Mouse (Mus musculus) lung, embryonic 16.5 days (tissue): Measurements from ENCODE around the gene Gpr15. TPM values are rescaled to one million over a fixed set of nuclear protein-coding genes. Genes with fewer than 3 reads are reported as not detected.

Source experiments
- ATAC-seq: fragments of 200-750 bp; cut with Nextera tagmentation; 2 replicates; pipeline ENCODE4 v1.8.0; 2017; ENCODE audit warnings: low read depth, mild to moderate bottlenecking, moderate library complexity
- H3K27ac ChIP-seq: fragments of 300-500 bp; sonication (generic); 2 replicates; pipeline ENCODE4 v1.5.1; 2014; ENCODE audit warnings: mild to moderate bottlenecking, control low read depth, low read length
- H3K27me3 ChIP-seq: fragments of 300-500 bp; sonication (generic); 2 replicates; pipeline ENCODE4 v1.6.1; 2014; ENCODE audit warnings: low read depth, low read length, mixed read lengths; ENCODE audit not compliant: control insufficient read depth, insufficient read depth
- H3K36me3 ChIP-seq: fragments of 300-500 bp; sonication (generic); 2 replicates; pipeline ENCODE4 v1.6.1; 2014; ENCODE audit warnings: low read length; ENCODE audit not compliant: control insufficient read depth, insufficient read depth
- H3K4me1 ChIP-seq: fragments of 300-500 bp; sonication (generic); replicated peaks from 2 replicates; pipeline ENCODE4 v1.6.1; 2014; ENCODE audit warnings: low read length, mixed read lengths; ENCODE audit not compliant: control insufficient read depth, insufficient read depth
- H3K4me2 ChIP-seq: fragments of 300-500 bp; sonication (generic); 2 replicates; pipeline ENCODE4 v1.6.1; 2014; ENCODE audit warnings: low read depth, low read length, control low read depth
- H3K4me3 ChIP-seq: fragments of 300-500 bp; sonication (generic); 2 replicates; pipeline ENCODE4 v1.5.1; 2014; ENCODE audit warnings: mild to moderate bottlenecking, low read length, control low read depth
- H3K9ac ChIP-seq: fragments of 300-500 bp; sonication (generic); 2 replicates; pipeline ENCODE4 v1.6.1; 2014; ENCODE audit warnings: low read length, control low read depth
- H3K9me3 ChIP-seq: fragments of 300-500 bp; sonication (generic); 2 replicates; pipeline ENCODE4 v1.6.1; 2016; ENCODE audit warnings: low read length; ENCODE audit not compliant: control insufficient read depth
- WGBS: fragments of 180-500 bp; shearing (Covaris S2); extraction: QIAGEN DNeasy Blood & Tissue Kit; methylation state at CpG from one replicate; pipeline ENCODE4 v1.1.7; 2014; 5-methylcytosine and 5-hydroxymethylcytosine counted together
- polyA plus RNA-seq: library from polyadenylated mRNA; unstranded; fragments of >200 nt; fragmentation: Nextera tagmentation; extraction: Ambion mirVana; gene quantifications from 2 replicates; pipeline ENCODE4 v1.2.1, GENCODE M21; 2015

Gene Gpr15
- polyA plus RNA-seq, 1 experiment from 2014 or later: 0.11 TPM

- H3K27ac ChIP-seq: no peak overlapping the region
- ATAC-seq: no peak
- 85% methylated on average over 4 of the region's 4 CpGs for WGBS
Observed at GRCm38 (mm10) chr16:58707276-58707905, 11.5 kb downstream of the Gpr15 start.

GRCm38 (mm10) chr16:58704999-58705398 lies 13.9 kb downstream of the Gpr15 start:
- Histone ChIP-seq H3K4me2 (no peak overlapping the region), H3K27ac (no peak overlapping the region), H3K4me1 (peaks cover 5% of the 10 kb centered on the region; the same call in 1 of the 2 replicates), H3K36me3 (no peaks in the 10 kb centered on the region), H3K4me3 (no peak overlapping the region), H3K9me3 (no peaks in the 10 kb centered on the region), H3K9ac (no peak overlapping the region), H3K27me3 (no peaks in the 10 kb centered on the region)
- no peak for ATAC-seq

More at GRCm38 (mm10) chr16:58707276-58707905, 11.5 kb downstream of the Gpr15 start:
- Histone ChIP-seq H3K27me3 (no peaks in the 10 kb centered on the region), H3K4me1 (peaks cover 5% of the 10 kb centered on the region; the same call in 1 of the 2 replicates), H3K9ac (no peak overlapping the region), H3K4me3 (no peak overlapping the region), H3K36me3 (no peaks in the 10 kb centered on the region), H3K9me3 (no peaks in the 10 kb centered on the region), H3K4me2 (no peak overlapping the region)

- 12% methylated on average over 10 of the region's 10 CpGs for WGBS
- ATAC-seq: no peak
Observed at GRCm38 (mm10) chr16:58703382-58704124, 15.3 kb downstream of the Gpr15 start.

GRCm38 (mm10) chr16:58702329-58702932 lies 16.4 kb downstream of the Gpr15 start:
- Histone ChIP-seq H3K27me3 (no peaks in the 10 kb centered on the region), H3K4me3 (no peak overlapping the region), H3K27ac (no peak overlapping the region), H3K9ac (no peak overlapping the region), H3K9me3 (no peaks in the 10 kb centered on the region), H3K36me3 (no peaks in the 10 kb centered on the region), H3K4me2 (no peak overlapping the region), H3K4me1 (peaks cover 5% of the 10 kb centered on the region; the same call in 1 of the 2 replicates)
- WGBS: 63% methylated on average over 10 of the region's 10 CpGs
- ATAC-seq: no peak

More at GRCm38 (mm10) chr16:58703382-58704124, 15.3 kb downstream of the Gpr15 start:
- Histone ChIP-seq H3K9ac (no peak overlapping the region), H3K4me2 (no peak overlapping the region; the same call in 1 of the 2 replicates), H3K4me3 (no peak overlapping the region), H3K27ac (no peak overlapping the region), H3K9me3 (no peaks in the 10 kb centered on the region), H3K36me3 (no peaks in the 10 kb centered on the region), H3K27me3 (no peaks in the 10 kb centered on the region), H3K4me1 (peaks cover 5% of the 10 kb centered on the region; the same call in 1 of the 2 replicates)

- no peak for ATAC-seq
- Histone ChIP-seq H3K4me3 (no peak overlapping the region), H3K27ac (no peak overlapping the region), H3K36me3 (no peaks in the 10 kb centered on the region), H3K4me2 (no peak overlapping the region), H3K9me3 (no peaks in the 10 kb centered on the region), H3K27me3 (no peaks in the 10 kb centered on the region), H3K4me1 (peaks cover 5% of the 10 kb centered on the region; the same call in 1 of the 2 replicates), H3K9ac (no peak overlapping the region)
- 24% methylated on average over 6 of the region's 6 CpGs for WGBS
Observed at GRCm38 (mm10) chr16:58701779-58702178, 17.1 kb downstream of the Gpr15 start.

GRCm38 (mm10) chr16:58700816-58701424 lies 17.9 kb downstream of the Gpr15 start:
- Histone ChIP-seq H3K4me1 (peaks cover 5% of the 10 kb centered on the region; the same call in 1 of the 2 replicates), H3K27ac (no peak overlapping the region), H3K4me3 (no peak overlapping the region), H3K36me3 (no peaks in the 10 kb centered on the region), H3K27me3 (no peaks in the 10 kb centered on the region), H3K4me2 (no peak overlapping the region), H3K9ac (no peak overlapping the region), H3K9me3 (no peaks in the 10 kb centered on the region)
- ATAC-seq: no peak
- WGBS: 80% methylated on average over 12 of the region's 12 CpGs

GRCm38 (mm10) chr16:58700174-58700573 lies 18.7 kb downstream of the Gpr15 start:
- Histone ChIP-seq H3K4me1 (peaks cover 5% of the 10 kb centered on the region; the same call in 1 of the 2 replicates), H3K27me3 (no peaks in the 10 kb centered on the region), H3K4me3 (no peak overlapping the region), H3K4me2 (no peak overlapping the region), H3K9me3 (no peaks in the 10 kb centered on the region), H3K36me3 (no peaks in the 10 kb centered on the region), H3K9ac (no peak overlapping the region), H3K27ac (no peak overlapping the region)
- no peak for ATAC-seq
- 76% methylated on average over 6 of the region's 6 CpGs for WGBS

- Histone ChIP-seq H3K4me1 (no peaks in the 10 kb centered on the region), H3K9ac (no peak overlapping the region), H3K27ac (no peak overlapping the region), H3K9me3 (no peaks in the 10 kb centered on the region), H3K27me3 (no peaks in the 10 kb centered on the region), H3K4me3 (no peak overlapping the region), H3K36me3 (no peaks in the 10 kb centered on the region), H3K4me2 (no peak overlapping the region)
- no peak for ATAC-seq
- WGBS: 100% methylated on average over 1 of the region's 1 CpGs
Observed at GRCm38 (mm10) chr16:58697261-58697660, 21.6 kb downstream of the Gpr15 start.

- 86% methylated on average over 3 of the region's 3 CpGs for WGBS
- Histone ChIP-seq H3K9ac (no peak overlapping the region), H3K27ac (no peak overlapping the region), H3K9me3 (no peaks in the 10 kb centered on the region), H3K27me3 (no peaks in the 10 kb centered on the region), H3K4me2 (no peak overlapping the region), H3K4me3 (no peak overlapping the region), H3K36me3 (no peaks in the 10 kb centered on the region), H3K4me1 (no peaks in the 10 kb centered on the region)
- ATAC-seq: no peak
Observed at GRCm38 (mm10) chr16:58696796-58697195, 22.1 kb downstream of the Gpr15 start.
